Mouse (Mus musculus): ENCODE results near the gene Socs7. TPM values are rescaled to one million over a fixed set of nuclear protein-coding genes. Genes with fewer than 3 reads are reported as not detected.
"Not testable (repeated sequence)": the region's sequence is repeated elsewhere in the genome, so short reads cannot be mapped to it uniquely, and the experiment has no call there.

Gene Socs7
- polyA plus RNA-seq (2015; fragmentation: Nextera tagmentation; extraction: Ambion mirVana) = 9.0 and 9.5 TPM in 2 replicates

DNA sequence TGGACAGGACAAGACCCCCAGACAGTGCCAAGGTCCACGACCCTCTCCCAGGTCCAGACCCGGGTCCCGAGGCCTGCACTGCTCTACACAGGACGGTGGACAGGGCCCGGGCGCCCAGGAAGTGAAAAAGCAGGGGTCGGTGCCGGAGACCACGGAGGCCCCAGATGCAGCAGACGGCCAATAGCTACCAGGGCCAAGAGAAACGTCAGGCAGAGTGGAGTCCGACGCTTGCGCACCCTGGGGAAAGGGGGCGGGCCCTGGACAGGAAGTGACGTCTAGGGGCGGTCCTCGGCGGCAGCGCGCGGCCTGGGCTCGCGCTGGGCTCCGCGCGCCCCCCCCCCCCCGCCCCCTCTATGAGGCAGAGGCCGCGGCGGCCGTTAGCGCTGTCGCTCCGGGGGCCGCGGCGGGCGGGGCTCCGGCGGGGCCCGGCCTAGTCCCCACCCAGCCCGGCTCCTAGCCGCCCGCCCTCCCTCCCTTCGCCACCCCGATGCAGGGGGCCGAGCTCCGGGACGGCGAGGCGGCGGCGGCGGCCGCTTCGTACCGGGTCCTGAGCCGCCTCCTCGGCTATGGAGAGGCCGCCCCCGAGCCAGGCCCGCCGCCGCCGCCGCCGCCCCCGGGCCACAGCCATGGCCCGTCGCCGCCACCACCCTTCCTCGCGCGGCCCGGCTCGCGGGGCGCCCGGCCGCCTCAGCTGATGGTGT is at the start of gene Socs7:
Gene Socs7, plus strand, starts transcription at position 604 of the 701 bp plus-strand sequence.
- under 1% methylated on average over 29 of the region's 81 CpGs for WGBS
- peak within 1 kb of the TSS; percentile 99 for H3K4me3 ChIP-seq
- no peaks in the 10 kb centered on the region for H3K27me3 ChIP-seq
- peak; percentile 98 for ATAC-seq (ENCODE audit: low FRiP score, low read depth)
- peak within 1 kb of the TSS; percentile 86 for H3K27ac ChIP-seq (replicated peaks)
- H3K9me3 ChIP-seq = no peaks in the 10 kb centered on the region
- H3K4me2 ChIP-seq = peak within 1 kb of the TSS; percentile 95
- peak within 1 kb of the TSS; percentile 94 for H3K9ac ChIP-seq
- no peaks in the 10 kb centered on the region for H3K36me3 ChIP-seq
- H3K4me1 ChIP-seq (replicated peaks) = peaks cover 38% of the 10 kb centered on the region

DNA sequence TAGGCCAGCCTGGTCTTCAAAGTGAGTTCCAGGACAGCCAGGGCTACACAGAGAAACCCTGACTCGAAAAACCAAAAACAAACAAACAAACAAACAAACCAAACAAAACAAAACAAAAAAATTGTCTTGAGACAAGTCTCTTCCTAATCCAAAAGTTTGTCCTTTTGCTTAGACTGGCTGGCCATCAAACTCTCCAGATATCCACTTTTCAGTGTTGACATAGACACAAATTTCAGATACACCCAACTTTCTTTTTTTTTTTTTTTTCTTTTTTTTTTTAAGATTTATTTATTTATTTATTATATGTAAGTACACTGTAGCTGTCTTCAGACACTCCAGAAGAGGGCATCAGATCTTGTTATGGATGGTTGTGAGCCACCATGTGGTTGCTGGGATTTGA is 49.5 kb upstream of the Socs7 start:
- not testable (repeated sequence) for H3K27me3 ChIP-seq; H3K9ac ChIP-seq; H3K9me3 ChIP-seq; ATAC-seq (ENCODE audit: low FRiP score, low read depth); H3K4me3 ChIP-seq; H3K36me3 ChIP-seq; H3K4me2 ChIP-seq; H3K27ac ChIP-seq (replicated peaks)
- 86% methylated on average over 1 of the region's 1 CpGs for WGBS
- H3K4me1 ChIP-seq (replicated peaks) = peaks cover 33% of the 10 kb centered on the region

DNA sequence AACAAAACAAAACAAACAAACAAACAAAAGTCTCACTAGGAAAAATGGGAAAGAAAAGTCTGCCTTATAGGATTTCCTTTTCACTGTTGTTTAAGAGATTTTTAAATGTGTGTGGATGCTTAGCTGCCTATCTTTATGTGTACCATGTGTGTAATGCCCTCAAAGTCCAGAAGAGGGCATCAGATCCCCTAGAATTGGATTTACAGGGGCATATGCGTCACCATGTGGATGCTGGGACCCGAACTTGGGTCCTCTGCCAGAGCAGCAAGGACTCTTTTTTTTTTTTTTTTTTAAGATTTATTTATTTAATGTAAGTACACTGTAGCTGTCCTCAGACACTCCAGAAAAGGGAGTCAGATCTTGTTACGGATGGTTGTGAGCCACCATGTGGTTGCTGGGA is 48.2 kb upstream of the Socs7 start:
- Histone ChIP-seq H3K9me3 (no peaks in the 10 kb centered on the region), H3K27ac (replicated peaks) (no peak overlapping the region), H3K36me3 (no peaks in the 10 kb centered on the region), H3K4me1 (replicated peaks) (peaks cover 32% of the 10 kb centered on the region), H3K9ac (no peak overlapping the region), H3K4me2 (no peak overlapping the region), H3K4me3 (no peak overlapping the region), H3K27me3 (no peaks in the 10 kb centered on the region)
- no peak for ATAC-seq (ENCODE audit: low FRiP score, low read depth)
- 93% methylated on average over 3 of the region's 3 CpGs for WGBS

DNA sequence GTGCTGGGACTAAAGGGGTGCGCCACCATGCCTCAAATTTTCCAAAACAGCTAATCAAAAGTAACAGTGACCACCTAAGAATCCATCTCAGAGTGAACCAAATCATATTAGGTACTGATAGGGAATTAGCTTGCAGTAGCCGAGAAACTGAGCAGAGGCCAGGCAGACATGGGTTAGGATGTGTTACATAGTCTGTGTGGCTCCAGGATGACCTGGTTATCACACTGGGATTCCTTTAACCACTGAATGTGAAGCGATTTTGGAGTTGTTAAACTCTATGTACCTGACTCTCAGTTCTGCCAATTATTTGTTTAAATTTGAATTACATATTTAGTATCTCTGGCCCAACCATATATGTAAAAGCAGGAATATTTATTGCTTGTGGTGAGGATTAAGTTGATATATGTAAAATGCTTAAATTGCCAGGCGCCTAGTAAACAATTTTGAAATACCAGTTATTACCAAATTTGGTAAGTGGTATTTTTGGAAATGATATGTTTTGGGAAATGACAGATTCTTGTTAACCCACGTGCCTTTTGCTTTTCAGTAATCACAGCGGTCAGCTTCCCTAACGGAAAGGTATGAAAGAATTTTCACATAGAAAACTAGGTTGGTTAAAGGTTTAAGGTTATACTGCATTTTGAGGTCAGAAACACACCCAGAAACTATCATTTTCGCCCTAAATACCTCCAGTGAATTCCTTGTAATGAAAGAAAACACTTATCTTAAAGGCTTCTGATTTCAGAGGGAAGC is 47.4 kb upstream of the Socs7 start:
- ATAC-seq (ENCODE audit: low FRiP score, low read depth) = no peak
- Histone ChIP-seq H3K4me1 (replicated peaks) (peaks cover 24% of the 10 kb centered on the region), H3K36me3 (no peaks in the 10 kb centered on the region), H3K9me3 (no peaks in the 10 kb centered on the region), H3K27ac (replicated peaks) (peak overlapping the region; percentile 78), H3K27me3 (no peaks in the 10 kb centered on the region), H3K9ac (peak overlapping the region; percentile 33; the same call in 1 of the 2 replicates), H3K4me2 (peak overlapping the region; percentile 62), H3K4me3 (peak overlapping the region; percentile 60)
- WGBS = 51% methylated on average over 8 of the region's 8 CpGs

DNA sequence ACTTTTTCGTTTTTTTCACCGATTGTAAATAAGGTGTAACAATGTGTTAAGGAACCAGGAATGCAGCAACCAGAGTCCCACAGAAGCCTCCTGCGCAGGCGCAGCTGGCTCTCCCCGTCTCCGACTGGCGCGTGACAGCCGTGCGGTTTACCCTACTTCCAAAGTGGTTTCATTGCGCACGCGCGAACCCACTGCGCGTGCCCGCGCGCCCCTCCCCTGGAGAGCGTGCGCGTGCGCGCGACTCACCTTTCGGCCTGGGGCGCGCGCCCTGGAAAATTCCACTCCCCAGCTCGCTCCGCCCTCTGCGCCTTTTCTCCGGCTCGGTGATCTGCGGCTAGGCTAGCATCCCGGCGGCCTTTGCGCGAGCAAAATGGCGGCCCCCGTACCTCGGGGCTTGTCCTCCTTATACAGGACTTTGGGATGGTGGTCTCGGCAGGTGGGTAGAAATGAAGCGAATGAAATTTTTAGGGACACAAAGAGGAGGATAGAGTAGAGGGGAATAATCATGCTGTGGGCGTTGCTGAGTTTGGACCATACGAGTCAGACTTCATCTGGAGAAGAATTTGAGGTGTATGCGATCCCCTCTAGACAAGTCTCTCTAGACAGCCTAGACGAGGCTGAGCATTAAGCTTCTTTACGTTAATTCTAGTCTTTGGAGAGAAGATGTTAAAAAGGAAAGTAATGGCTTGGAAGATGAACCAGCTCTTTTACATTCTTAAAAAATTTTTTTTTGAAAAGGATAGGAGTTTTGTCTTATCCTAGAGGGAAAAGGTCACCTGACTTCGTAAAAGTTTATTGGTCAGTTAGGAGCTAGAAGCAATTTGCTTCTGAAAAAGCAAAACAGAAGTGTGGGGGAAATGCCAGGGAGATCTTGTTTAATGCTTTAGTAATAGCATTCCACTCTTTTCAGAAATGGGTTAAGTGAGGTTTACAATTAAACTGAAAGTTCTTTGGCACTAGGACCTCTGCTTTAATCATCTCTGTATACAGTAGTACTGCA is 46.5 kb upstream of the Socs7 start, which contains the start of gene Mrpl45:
Gene Mrpl45, plus strand, starts transcription at position 213 of the 1,000 bp plus-strand sequence.
- H3K9ac ChIP-seq = peak within 1 kb of the TSS; percentile 58
- H3K27me3 ChIP-seq = no peaks in the 10 kb centered on the region
- peaks cover 18% of the 10 kb centered on the region for H3K4me1 ChIP-seq (replicated peaks)
- H3K9me3 ChIP-seq = no peaks in the 10 kb centered on the region
- under 1% methylated on average over 49 of the region's 50 CpGs for WGBS
- ATAC-seq (ENCODE audit: low FRiP score, low read depth) = peak; percentile 97
- H3K4me3 ChIP-seq = peak within 1 kb of the TSS; percentile 60
- peak within 1 kb of the TSS; percentile 83 for H3K27ac ChIP-seq (replicated peaks)
- peak within 1 kb of the TSS; percentile 62 for H3K4me2 ChIP-seq
- no peaks in the 10 kb centered on the region for H3K36me3 ChIP-seq

DNA sequence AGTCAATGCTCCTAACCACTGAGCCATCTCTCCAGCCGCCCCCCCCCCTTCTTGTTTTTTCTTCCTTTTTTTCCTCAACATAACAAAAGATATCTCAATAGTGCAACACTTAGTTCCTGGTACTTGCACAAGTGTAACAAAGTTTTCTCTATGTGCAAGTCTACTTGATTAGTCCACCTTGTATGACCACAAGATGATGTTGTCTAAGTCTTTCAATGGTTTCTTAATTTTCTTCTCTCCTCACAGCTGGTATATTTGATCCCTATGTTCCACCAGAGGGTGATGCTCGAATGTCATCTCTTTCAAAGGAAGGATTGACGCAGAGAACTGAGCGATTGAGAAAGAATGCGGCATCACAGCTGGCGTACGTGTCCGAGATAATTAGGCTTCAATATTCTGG is 41.2 kb upstream of the Socs7 start:
- Histone ChIP-seq H3K27me3 (no peaks in the 10 kb centered on the region), H3K27ac (replicated peaks) (no peak overlapping the region), H3K9ac (no peak overlapping the region), H3K9me3 (no peaks in the 10 kb centered on the region), H3K36me3 (peaks cover 30% of the 10 kb centered on the region), H3K4me3 (no peak overlapping the region), H3K4me2 (no peak overlapping the region), H3K4me1 (replicated peaks) (peaks cover 8% of the 10 kb centered on the region)
- ATAC-seq (ENCODE audit: low FRiP score, low read depth) = no peak
- 91% methylated on average over 8 of the region's 8 CpGs for WGBS

DNA sequence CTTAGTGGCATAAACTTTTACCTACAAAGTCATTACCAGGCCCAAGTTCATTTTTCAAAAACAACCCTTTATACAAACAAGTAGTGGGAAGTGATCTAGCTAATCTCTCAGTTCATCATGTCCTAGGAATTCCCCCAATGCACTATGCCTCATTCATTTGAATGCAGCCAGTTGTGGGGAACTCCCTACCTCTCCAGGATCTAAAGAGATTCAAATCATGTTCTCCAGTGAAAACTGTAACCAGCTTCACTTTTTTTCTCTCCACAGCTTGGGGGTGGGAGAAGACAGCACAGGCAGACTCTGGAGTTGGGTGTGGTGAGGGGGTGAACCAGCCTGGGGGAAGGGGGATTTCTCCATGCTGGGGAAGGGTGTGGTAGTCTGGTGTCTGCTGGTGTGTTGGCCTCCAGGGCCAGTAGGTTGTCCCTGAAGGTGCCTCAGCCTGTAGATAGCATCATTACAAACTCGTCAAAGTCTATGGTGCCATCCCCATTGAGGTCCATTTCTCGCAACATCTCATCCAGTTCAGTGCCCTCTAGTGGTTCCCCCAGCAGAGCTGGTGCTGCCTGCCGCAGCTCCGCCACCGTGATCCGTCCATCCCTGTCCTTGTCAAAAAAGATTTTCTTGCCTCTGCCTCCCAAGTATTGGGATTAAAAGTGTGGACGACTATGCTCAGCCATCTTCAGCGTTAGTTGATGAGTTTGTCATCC is 40.3 kb upstream of the Socs7 start:
- ATAC-seq (ENCODE audit: low FRiP score, low read depth); H3K4me2 ChIP-seq; H3K4me1 ChIP-seq (replicated peaks); H3K4me3 ChIP-seq; H3K27me3 ChIP-seq; H3K27ac ChIP-seq (replicated peaks); H3K9ac ChIP-seq; H3K9me3 ChIP-seq: not testable (repeated sequence)
- WGBS = 81% methylated on average over 8 of the region's 8 CpGs
- peaks cover 39% of the 10 kb centered on the region for H3K36me3 ChIP-seq

DNA sequence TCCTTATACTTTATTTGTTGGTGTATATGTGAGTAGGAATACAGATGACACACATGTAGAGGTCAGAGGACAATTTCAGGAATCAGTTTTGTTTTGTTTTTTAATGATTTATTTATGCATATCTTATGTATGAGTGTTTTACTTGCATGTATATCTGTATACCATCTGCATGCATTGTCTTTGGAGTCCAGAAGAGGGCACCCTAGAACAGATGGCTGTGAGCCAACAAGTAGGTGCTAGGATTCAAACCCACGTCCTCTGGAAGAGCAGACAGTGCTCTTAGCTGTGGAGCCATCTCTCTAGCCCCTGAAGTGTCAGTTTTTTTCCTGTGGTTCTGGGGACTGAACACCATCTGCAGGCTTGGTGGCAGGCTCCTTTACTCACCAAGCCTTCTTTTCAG is 37.1 kb upstream of the Socs7 start:
- H3K36me3 ChIP-seq = peaks cover 54% of the 10 kb centered on the region
- no peak overlapping the region for H3K27ac ChIP-seq (replicated peaks)
- H3K9ac ChIP-seq = no peak overlapping the region
- no peaks in the 10 kb centered on the region for H3K27me3 ChIP-seq
- WGBS = 77% methylated on average over 1 of the region's 1 CpGs
- H3K4me2 ChIP-seq = no peak overlapping the region
- no peak for ATAC-seq (ENCODE audit: low FRiP score, low read depth)
- no peaks in the 10 kb centered on the region for H3K9me3 ChIP-seq
- no peaks in the 10 kb centered on the region for H3K4me1 ChIP-seq (replicated peaks)
- no peak overlapping the region for H3K4me3 ChIP-seq

DNA sequence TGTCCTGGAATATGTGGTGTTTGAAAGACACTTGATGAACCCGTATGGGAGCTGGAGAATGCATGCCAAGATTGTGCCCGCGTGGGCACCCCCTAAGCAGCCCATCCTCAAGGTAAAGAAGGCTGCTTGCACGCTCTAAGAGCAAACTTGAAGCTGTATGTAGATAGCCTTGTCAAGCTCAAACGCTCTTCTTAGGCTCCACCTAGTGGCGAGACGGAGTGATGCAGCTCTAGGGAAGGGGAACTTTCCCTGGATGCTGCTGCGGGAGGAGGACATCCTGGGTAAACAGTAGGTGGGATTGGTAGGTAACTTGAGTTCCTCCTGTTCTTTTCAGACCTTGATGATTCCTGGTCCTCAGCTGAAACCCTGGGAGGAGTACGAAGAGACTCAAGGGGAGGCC is 34.2 kb upstream of the Socs7 start:
- no peak overlapping the region for H3K4me2 ChIP-seq
- no peak overlapping the region for H3K9ac ChIP-seq
- 24% methylated on average over 9 of the region's 9 CpGs for WGBS
- no peak overlapping the region for H3K27ac ChIP-seq (replicated peaks)
- no peaks in the 10 kb centered on the region for H3K4me1 ChIP-seq (replicated peaks)
- peaks cover 46% of the 10 kb centered on the region for H3K36me3 ChIP-seq
- H3K27me3 ChIP-seq = no peaks in the 10 kb centered on the region
- H3K4me3 ChIP-seq = no peak overlapping the region
- H3K9me3 ChIP-seq = no peaks in the 10 kb centered on the region
- no peak for ATAC-seq (ENCODE audit: low FRiP score, low read depth)

DNA sequence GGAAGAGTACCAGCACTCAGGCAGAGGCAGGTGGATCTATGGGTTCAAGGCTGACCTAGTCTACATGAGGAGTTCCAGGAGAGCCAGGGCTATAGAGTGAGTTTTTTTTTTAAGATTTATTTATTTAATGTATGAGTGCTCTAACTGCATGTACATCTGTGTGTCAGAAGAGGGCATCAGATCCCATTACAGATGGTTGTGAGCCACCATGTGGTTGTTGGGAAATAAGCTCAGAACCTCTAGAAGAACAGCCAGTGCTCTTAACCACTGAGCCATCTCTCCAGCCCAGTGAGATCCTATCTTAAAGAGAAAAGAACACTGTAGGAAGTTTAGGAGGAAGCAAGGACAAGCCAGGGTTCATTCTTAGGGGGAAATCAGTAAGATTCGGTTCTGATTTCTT is 32.0 kb upstream of the Socs7 start:
- WGBS = 100% methylated on average over 1 of the region's 1 CpGs
- Histone ChIP-seq H3K9ac (no peak overlapping the region), H3K4me1 (replicated peaks) (no peaks in the 10 kb centered on the region), H3K4me2 (no peak overlapping the region), H3K27ac (replicated peaks) (no peak overlapping the region), H3K27me3 (no peaks in the 10 kb centered on the region), H3K9me3 (no peaks in the 10 kb centered on the region), H3K36me3 (peaks cover 31% of the 10 kb centered on the region), H3K4me3 (no peak overlapping the region)
- ATAC-seq (ENCODE audit: low FRiP score, low read depth) = no peak
